Mouse (Mus musculus) embryonic facial prominence, embryonic 15.5 days (tissue): Measurements from ENCODE around the gene Nek2. TPM values are rescaled to one million over a fixed set of nuclear protein-coding genes. Genes with fewer than 3 reads are reported as not detected.

Experiments used
- ATAC-seq: fragments of 200-750 bp; cut with Nextera tagmentation; 2 replicates; pipeline ENCODE4 v1.8.0; 2017; ENCODE audit warnings: low read depth, moderate TSS enrichment; ENCODE audit not compliant: insufficient number of reproducible peaks, low FRiP score, low TSS enrichment
- H3K27ac ChIP-seq: fragments of 300-500 bp; sonication (generic); replicated peaks from 2 replicates; pipeline ENCODE4 v1.5.1; 2015; ENCODE audit warnings: mild to moderate bottlenecking, inconsistent platforms
- H3K27me3 ChIP-seq: fragments of 300-500 bp; sonication (generic); 2 replicates; pipeline ENCODE4 v1.6.1; 2015; ENCODE audit warnings: inconsistent platforms
- H3K36me3 ChIP-seq: fragments of 300-500 bp; sonication (generic); 2 replicates; pipeline ENCODE4 v1.6.1; 2015; ENCODE audit warnings: mild to moderate bottlenecking, inconsistent platforms
- H3K4me1 ChIP-seq: fragments of 300-500 bp; sonication (generic); 2 replicates; pipeline ENCODE4 v1.6.1; 2015; ENCODE audit warnings: inconsistent platforms
- H3K4me2 ChIP-seq: fragments of 300-500 bp; sonication (generic); replicated peaks from 2 replicates; pipeline ENCODE4 v1.6.1; 2015; ENCODE audit warnings: mild to moderate bottlenecking, inconsistent platforms
- H3K4me3 ChIP-seq: fragments of 300-500 bp; sonication (generic); replicated peaks from 2 replicates; pipeline ENCODE4 v1.5.1; 2015; ENCODE audit warnings: mild to moderate bottlenecking, inconsistent platforms
- H3K9ac ChIP-seq: fragments of 300-500 bp; sonication (generic); 2 replicates; pipeline ENCODE4 v1.6.1; 2015; ENCODE audit warnings: inconsistent platforms
- H3K9me3 ChIP-seq: fragments of 300-500 bp; sonication (generic); replicated peaks from 2 replicates; pipeline ENCODE4 v1.6.1; 2016; ENCODE audit warnings: inconsistent platforms
- WGBS: fragments of 180-500 bp; shearing (Covaris S2); methylation state at CpG from one replicate; pipeline ENCODE4 v1.1.7; 2015; 5-methylcytosine and 5-hydroxymethylcytosine counted together
- polyA plus RNA-seq: library from polyadenylated mRNA; unstranded; fragments of >200 nt; fragmentation: Nextera tagmentation; extraction: Ambion mirVana; gene quantifications from 2 replicates; pipeline ENCODE4 v1.2.1, GENCODE M21; 2015

Gene Nek2
- polyA plus RNA-seq, 1 experiment from 2014 or later = 36.8 TPM

GRCm38 (mm10) chr1:191840774-191841565 lies 19.7 kb downstream of the Nek2 start:
- H3K27me3 ChIP-seq = no peaks in the 10 kb centered on the region
- H3K4me3 ChIP-seq = no peak overlapping the region
- no peak overlapping the region for H3K27ac ChIP-seq
- H3K36me3 ChIP-seq = no peaks in the 10 kb centered on the region
- H3K9me3 ChIP-seq = no peaks in the 10 kb centered on the region
- 74% methylated on average over 11 of the region's 11 CpGs for WGBS
- no peaks in the 10 kb centered on the region for H3K4me1 ChIP-seq
- no peak overlapping the region for H3K9ac ChIP-seq
- no peak for ATAC-seq
- H3K4me2 ChIP-seq = no peak overlapping the region

- Histone ChIP-seq H3K9me3 (no peaks in the 10 kb centered on the region), H3K27me3 (no peaks in the 10 kb centered on the region), H3K36me3 (no peaks in the 10 kb centered on the region), H3K4me1 (no peaks in the 10 kb centered on the region), H3K4me3 (no peak overlapping the region), H3K27ac (no peak overlapping the region), H3K9ac (no peak overlapping the region), H3K4me2 (no peak overlapping the region)
- WGBS = 85% methylated on average over 12 of the region's 12 CpGs
- no peak for ATAC-seq
Measured at GRCm38 (mm10) chr1:191842247-191842646, 21.0 kb downstream of the Nek2 start.

- Histone ChIP-seq H3K9ac (no peak overlapping the region), H3K4me2 (no peak overlapping the region), H3K4me3 (no peak overlapping the region), H3K36me3 (no peaks in the 10 kb centered on the region), H3K27ac (no peak overlapping the region), H3K4me1 (no peaks in the 10 kb centered on the region), H3K27me3 (no peaks in the 10 kb centered on the region), H3K9me3 (no peaks in the 10 kb centered on the region)
- no peak for ATAC-seq
- WGBS = 73% methylated on average over 5 of the region's 5 CpGs
Measured at GRCm38 (mm10) chr1:191846667-191847066, 25.4 kb downstream of the Nek2 start.

- no peaks in the 10 kb centered on the region for H3K36me3 ChIP-seq
- no peaks in the 10 kb centered on the region for H3K27me3 ChIP-seq
- H3K27ac ChIP-seq = no peak overlapping the region
- no peaks in the 10 kb centered on the region for H3K9me3 ChIP-seq
- no peak overlapping the region for H3K4me2 ChIP-seq
- H3K9ac ChIP-seq = no peak overlapping the region
- no peak for ATAC-seq
- H3K4me3 ChIP-seq = no peak overlapping the region
- 63% methylated on average over 4 of the region's 4 CpGs for WGBS
- no peaks in the 10 kb centered on the region for H3K4me1 ChIP-seq
Measured at GRCm38 (mm10) chr1:191849501-191849900, 28.3 kb downstream of the Nek2 start.

GRCm38 (mm10) chr1:191853442-191853841 lies 32.2 kb downstream of the Nek2 start:
- WGBS = 81% methylated on average over 9 of the region's 9 CpGs
- no peaks in the 10 kb centered on the region for H3K4me1 ChIP-seq
- no peak for ATAC-seq
- no peaks in the 10 kb centered on the region for H3K27me3 ChIP-seq
- H3K36me3 ChIP-seq = no peaks in the 10 kb centered on the region
- no peak overlapping the region for H3K9ac ChIP-seq
- H3K4me3 ChIP-seq = no peak overlapping the region
- no peak overlapping the region for H3K27ac ChIP-seq
- H3K4me2 ChIP-seq = no peak overlapping the region
- no peaks in the 10 kb centered on the region for H3K9me3 ChIP-seq

GRCm38 (mm10) chr1:191854716-191855115 lies 33.5 kb downstream of the Nek2 start:
- Histone ChIP-seq H3K9me3 (no peaks in the 10 kb centered on the region), H3K9ac (no peak overlapping the region), H3K4me1 (no peaks in the 10 kb centered on the region), H3K4me3 (no peak overlapping the region), H3K4me2 (no peak overlapping the region), H3K36me3 (no peaks in the 10 kb centered on the region), H3K27ac (no peak overlapping the region; the same call in 1 of the 2 replicates), H3K27me3 (no peaks in the 10 kb centered on the region)
- ATAC-seq = no peak
- WGBS = 56% methylated on average over 5 of the region's 5 CpGs

GRCm38 (mm10) chr1:191855136-191855878 lies 34.1 kb downstream of the Nek2 start:
- Histone ChIP-seq H3K36me3 (no peaks in the 10 kb centered on the region), H3K27ac (no peak overlapping the region), H3K4me2 (no peak overlapping the region), H3K9ac (no peak overlapping the region), H3K4me3 (no peak overlapping the region), H3K4me1 (no peaks in the 10 kb centered on the region), H3K9me3 (no peaks in the 10 kb centered on the region), H3K27me3 (no peaks in the 10 kb centered on the region)
- 64% methylated on average over 10 of the region's 10 CpGs for WGBS
- ATAC-seq = no peak

GRCm38 (mm10) chr1:191856886-191857651 lies 35.8 kb downstream of the Nek2 start:
- no peaks in the 10 kb centered on the region for H3K27me3 ChIP-seq
- H3K4me2 ChIP-seq = no peak overlapping the region
- no peaks in the 10 kb centered on the region for H3K36me3 ChIP-seq
- 71% methylated on average over 5 of the region's 5 CpGs for WGBS
- no peak for ATAC-seq
- H3K27ac ChIP-seq = no peak overlapping the region
- H3K9ac ChIP-seq = no peak overlapping the region
- no peak overlapping the region for H3K4me3 ChIP-seq
- H3K4me1 ChIP-seq = no peaks in the 10 kb centered on the region
- no peaks in the 10 kb centered on the region for H3K9me3 ChIP-seq

- H3K4me2 ChIP-seq = no peak overlapping the region
- no peak for ATAC-seq
- H3K27ac ChIP-seq = no peak overlapping the region
- H3K4me3 ChIP-seq = no peak overlapping the region
- no peaks in the 10 kb centered on the region for H3K36me3 ChIP-seq
- H3K9me3 ChIP-seq = no peaks in the 10 kb centered on the region
- no peaks in the 10 kb centered on the region for H3K27me3 ChIP-seq
- H3K4me1 ChIP-seq = no peaks in the 10 kb centered on the region
- H3K9ac ChIP-seq = no peak overlapping the region
Measured at GRCm38 (mm10) chr1:191858136-191858535, 36.9 kb downstream of the Nek2 start.

- no peaks in the 10 kb centered on the region for H3K36me3 ChIP-seq
- H3K4me1 ChIP-seq = no peaks in the 10 kb centered on the region
- no peak for ATAC-seq
- 59% methylated on average over 3 of the region's 3 CpGs for WGBS
- no peak overlapping the region for H3K4me2 ChIP-seq
- no peak overlapping the region for H3K4me3 ChIP-seq
- H3K27ac ChIP-seq = no peak overlapping the region
- H3K9ac ChIP-seq = no peak overlapping the region
- H3K27me3 ChIP-seq = no peaks in the 10 kb centered on the region
- H3K9me3 ChIP-seq = no peaks in the 10 kb centered on the region
Measured at GRCm38 (mm10) chr1:191859847-191860246, 38.6 kb downstream of the Nek2 start.

- H3K36me3 ChIP-seq = no peaks in the 10 kb centered on the region
- no peaks in the 10 kb centered on the region for H3K9me3 ChIP-seq
- no peaks in the 10 kb centered on the region for H3K27me3 ChIP-seq
- 83% methylated on average over 5 of the region's 5 CpGs for WGBS
- no peak overlapping the region for H3K9ac ChIP-seq
- H3K4me2 ChIP-seq = no peak overlapping the region
- no peaks in the 10 kb centered on the region for H3K4me1 ChIP-seq
- no peak overlapping the region for H3K27ac ChIP-seq
- no peak for ATAC-seq
- no peak overlapping the region for H3K4me3 ChIP-seq
Measured at GRCm38 (mm10) chr1:191861247-191861646, 40.0 kb downstream of the Nek2 start.
